Mouse (Mus musculus) limb, embryonic 10.5 days (tissue): ENCODE data around the gene Fgf22. TPM values are rescaled to one million over a fixed set of nuclear protein-coding genes. Genes with fewer than 3 reads are reported as not detected.
A peak's percentile ranks its signal among the peaks of the same experiment; 100 is the strongest.

ENCODE experiments used
- DNase-seq: peaks from one replicate; pipeline ENCODE4 v3.0.0-alpha.2; 2017; ENCODE audit warnings: low spot score
- H3K27ac ChIP-seq: fragments of 300-500 bp; sonication (generic); 2 replicates; pipeline ENCODE4 v1.5.1; 2016; ENCODE audit warnings: mild to moderate bottlenecking
- H3K27me3 ChIP-seq: fragments of 300-500 bp; sonication (generic); 2 replicates; pipeline ENCODE4 v1.6.1; 2016; ENCODE audit warnings: low read depth, mild to moderate bottlenecking; ENCODE audit not compliant: poor library complexity, severe bottlenecking
- H3K36me3 ChIP-seq: fragments of 300-500 bp; sonication (generic); 2 replicates; pipeline ENCODE4 v1.6.1; 2016; ENCODE audit warnings: mild to moderate bottlenecking, moderate library complexity
- H3K4me1 ChIP-seq: fragments of 300-500 bp; sonication (generic); 2 replicates; pipeline ENCODE4 v1.6.1; 2016
- H3K4me3 ChIP-seq: fragments of 300-500 bp; sonication (generic); 2 replicates; pipeline ENCODE4 v1.5.1; 2016; ENCODE audit warnings: mild to moderate bottlenecking, moderate library complexity
- H3K9me3 ChIP-seq: fragments of 300-500 bp; sonication (generic); replicated peaks from 2 replicates; pipeline ENCODE4 v1.6.1; 2016; ENCODE audit warnings: mild to moderate bottlenecking
- whole genome bisulfite sequencing: fragments of 180-500 bp; shearing (Covaris S2); methylation state at CpG from one replicate; pipeline ENCODE4 v1.1.7; 2016; 5-methylcytosine and 5-hydroxymethylcytosine counted together
- polyA plus RNA-seq: library from polyadenylated mRNA; unstranded; fragments of >200 nt; fragmentation: Nextera tagmentation; extraction: Ambion mirVana; gene quantifications from 2 replicates; pipeline ENCODE4 v1.2.1, GENCODE M21; 2016

The Fgf22 gene
- polyA plus RNA-seq: 0.28 and 0.65 TPM in 2 replicates

GRCm38 (mm10) chr10:79754856-79755516 lies at the start of gene Fgf22:
Fgf22 (plus strand) TSS chr10:79755076.
- WGBS: under 1% methylated on average over 36 of the region's 36 CpGs
- Histone ChIP-seq H3K4me1 (peaks cover 14% of the 10 kb centered on the region), H3K9me3 (no peaks in the 10 kb centered on the region), H3K36me3 (peaks cover 47% of the 10 kb centered on the region), H3K4me3 (peak within 1 kb of the TSS; percentile 49), H3K27me3 (no peaks in the 10 kb centered on the region), H3K27ac (peak within 1 kb of the TSS; percentile 25; the same call in 1 of the 2 replicates)
- peak; percentile 84 for DNase-seq

- no peak for DNase-seq
- Histone ChIP-seq H3K27me3 (no peaks in the 10 kb centered on the region), H3K4me3 (peak overlapping the region; percentile 86), H3K9me3 (no peaks in the 10 kb centered on the region), H3K4me1 (peaks cover 40% of the 10 kb centered on the region), H3K27ac (no peak overlapping the region; the same call in 1 of the 2 replicates), H3K36me3 (peaks cover 50% of the 10 kb centered on the region)
- 92% methylated on average over 5 of the region's 5 CpGs for WGBS
Observed at GRCm38 (mm10) chr10:79705951-79706350, 48.9 kb upstream of the Fgf22 start.

- no peak for DNase-seq
- Histone ChIP-seq H3K4me3 (peak overlapping the region; percentile 86), H3K27ac (no peak overlapping the region; the same call in 1 of the 2 replicates)
Observed at GRCm38 (mm10) chr10:79706406-79707094, 48.3 kb upstream of the Fgf22 start.

GRCm38 (mm10) chr10:79707162-79707561 lies 47.7 kb upstream of the Fgf22 start:
- Histone ChIP-seq H3K4me3 (peak overlapping the region; percentile 6; the same call in 1 of the 2 replicates), H3K9me3 (no peaks in the 10 kb centered on the region), H3K4me1 (peaks cover 32% of the 10 kb centered on the region), H3K27ac (no peak overlapping the region), H3K27me3 (no peaks in the 10 kb centered on the region), H3K36me3 (peaks cover 62% of the 10 kb centered on the region)
- no peak for DNase-seq
- WGBS: 79% methylated on average over 1 of the region's 1 CpGs

More at GRCm38 (mm10) chr10:79706406-79707094, 48.3 kb upstream of the Fgf22 start:
- WGBS: 80% methylated on average over 5 of the region's 5 CpGs
- H3K9me3 ChIP-seq: no peaks in the 10 kb centered on the region
- no peaks in the 10 kb centered on the region for H3K27me3 ChIP-seq
- H3K36me3 ChIP-seq: peaks cover 56% of the 10 kb centered on the region
- peaks cover 34% of the 10 kb centered on the region for H3K4me1 ChIP-seq

DNA sequence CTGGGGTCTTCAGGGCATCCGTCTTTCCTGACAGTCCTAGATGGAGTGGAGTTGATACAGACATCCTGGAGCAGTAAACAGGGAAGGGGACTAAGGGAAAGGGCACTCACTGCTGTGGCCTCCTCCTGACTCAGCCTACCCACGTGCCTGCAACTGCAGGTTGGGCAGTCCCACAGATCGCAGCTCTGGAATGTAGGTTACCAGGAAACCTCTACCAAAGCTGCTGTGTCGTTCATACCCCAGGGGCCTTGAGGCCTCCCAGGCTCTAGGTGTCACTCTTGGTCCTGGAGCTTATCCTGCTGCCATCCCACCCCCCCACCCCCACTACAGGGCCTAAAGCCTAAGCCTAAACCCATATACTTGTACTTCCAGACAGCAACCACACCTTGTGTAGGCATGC lies 47.1 kb upstream of the Fgf22 start:
- WGBS: 78% methylated on average over 4 of the region's 4 CpGs
- H3K36me3 ChIP-seq: peaks cover 68% of the 10 kb centered on the region
- no peaks in the 10 kb centered on the region for H3K9me3 ChIP-seq
- H3K27ac ChIP-seq: no peak overlapping the region
- no peak for DNase-seq
- H3K4me3 ChIP-seq: no peak overlapping the region
- no peaks in the 10 kb centered on the region for H3K27me3 ChIP-seq
- H3K4me1 ChIP-seq: peaks cover 32% of the 10 kb centered on the region

DNA sequence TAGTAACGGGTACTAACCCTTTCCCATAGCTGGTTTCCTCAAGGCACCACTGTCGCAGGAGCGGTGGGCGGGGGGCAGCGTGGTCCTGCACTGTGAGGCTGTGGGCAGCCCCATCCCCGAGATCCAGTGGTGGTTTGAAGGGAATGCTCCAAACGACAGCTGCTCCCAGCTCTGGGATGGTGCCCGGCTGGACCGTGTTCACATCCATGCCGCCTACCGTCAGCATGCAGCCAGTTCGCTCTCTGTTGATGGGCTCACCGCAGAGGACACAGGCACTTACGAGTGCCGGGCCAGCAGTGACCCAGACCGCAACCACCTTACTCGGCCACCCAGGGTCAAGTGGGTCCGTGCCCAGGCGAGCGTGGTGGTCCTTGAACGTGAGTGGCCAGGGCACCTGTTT lies 46.2 kb upstream of the Fgf22 start:
- no peak for DNase-seq
- H3K9me3 ChIP-seq: no peaks in the 10 kb centered on the region
- 92% methylated on average over 21 of the region's 21 CpGs for WGBS
- H3K27me3 ChIP-seq: peaks cover 6% of the 10 kb centered on the region
- H3K36me3 ChIP-seq: peaks cover 70% of the 10 kb centered on the region
- H3K27ac ChIP-seq: no peak overlapping the region
- H3K4me1 ChIP-seq: peaks cover 32% of the 10 kb centered on the region
- no peak overlapping the region for H3K4me3 ChIP-seq

GRCm38 (mm10) chr10:79709307-79709706 lies 45.6 kb upstream of the Fgf22 start:
- DNase-seq: no peak
- no peak overlapping the region for H3K27ac ChIP-seq
- H3K36me3 ChIP-seq: peaks cover 70% of the 10 kb centered on the region
- H3K4me3 ChIP-seq: no peak overlapping the region
- no peaks in the 10 kb centered on the region for H3K9me3 ChIP-seq
- H3K27me3 ChIP-seq: peaks cover 12% of the 10 kb centered on the region
- peaks cover 32% of the 10 kb centered on the region for H3K4me1 ChIP-seq
- WGBS: 80% methylated on average over 7 of the region's 7 CpGs

- H3K36me3 ChIP-seq: peaks cover 60% of the 10 kb centered on the region
- H3K4me3 ChIP-seq: no peak overlapping the region
- H3K9me3 ChIP-seq: no peaks in the 10 kb centered on the region
- H3K27ac ChIP-seq: no peak overlapping the region
- no peak for DNase-seq
- H3K4me1 ChIP-seq: peaks cover 21% of the 10 kb centered on the region
- WGBS: 96% methylated on average over 1 of the region's 1 CpGs
- H3K27me3 ChIP-seq: peaks cover 39% of the 10 kb centered on the region
Observed at GRCm38 (mm10) chr10:79712029-79712428, 42.8 kb upstream of the Fgf22 start.

GRCm38 (mm10) chr10:79712499-79713126 lies 42.3 kb upstream of the Fgf22 start:
- Histone ChIP-seq H3K36me3 (peaks cover 54% of the 10 kb centered on the region), H3K9me3 (no peaks in the 10 kb centered on the region), H3K27me3 (peaks cover 45% of the 10 kb centered on the region), H3K4me3 (no peak overlapping the region), H3K4me1 (peaks cover 21% of the 10 kb centered on the region), H3K27ac (no peak overlapping the region)
- 8% methylated on average over 6 of the region's 6 CpGs for WGBS
- DNase-seq: peak; percentile 86

GRCm38 (mm10) chr10:79713163-79713562 lies 41.7 kb upstream of the Fgf22 start:
- WGBS: 35% methylated on average over 1 of the region's 1 CpGs
- no peaks in the 10 kb centered on the region for H3K9me3 ChIP-seq
- peaks cover 19% of the 10 kb centered on the region for H3K4me1 ChIP-seq
- no peak overlapping the region for H3K4me3 ChIP-seq
- peaks cover 48% of the 10 kb centered on the region for H3K36me3 ChIP-seq
- no peak overlapping the region for H3K27ac ChIP-seq
- H3K27me3 ChIP-seq: peaks cover 50% of the 10 kb centered on the region
- DNase-seq: no peak

DNA sequence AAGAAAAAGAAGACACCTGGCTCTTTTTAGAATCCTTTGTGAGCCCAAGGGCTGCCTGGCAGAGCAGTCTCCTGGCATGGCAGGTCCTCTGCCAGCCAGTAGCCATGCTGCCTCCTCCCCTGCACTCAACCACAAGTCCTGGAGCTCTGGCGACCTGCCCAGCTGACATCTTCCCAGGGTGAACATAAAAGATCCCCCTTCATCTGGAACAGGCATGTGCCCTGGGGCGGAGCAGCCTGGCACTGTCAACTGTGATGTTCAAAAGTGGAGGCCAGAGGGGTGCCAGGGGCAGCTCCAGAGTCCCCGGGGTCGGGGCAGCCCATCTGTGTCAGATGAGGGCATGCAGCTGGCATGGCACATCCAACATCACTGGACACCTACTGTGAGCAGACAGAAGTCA lies 39.9 kb upstream of the Fgf22 start:
- WGBS: 74% methylated on average over 4 of the region's 4 CpGs

GRCm38 (mm10) chr10:79716254-79716987 lies 38.5 kb upstream of the Fgf22 start, which contains the start of gene Hcn2:
Hcn2 (plus strand) TSS chr10:79716634.
- peaks cover 16% of the 10 kb centered on the region for H3K36me3 ChIP-seq
- no peak within 1 kb of the TSS for H3K27ac ChIP-seq
- no peak for DNase-seq
- H3K4me3 ChIP-seq: peak within 1 kb of the TSS; percentile 61
- H3K27me3 ChIP-seq: peaks cover 80% of the 10 kb centered on the region
- 5% methylated on average over 79 of the region's 91 CpGs for WGBS
- H3K4me1 ChIP-seq: peaks cover 19% of the 10 kb centered on the region
- no peaks in the 10 kb centered on the region for H3K9me3 ChIP-seq

More for the DNA sequence above, 39.9 kb upstream of the Fgf22 start:
- Histone ChIP-seq H3K4me3 (no peak overlapping the region), H3K36me3 (peaks cover 30% of the 10 kb centered on the region), H3K4me1 (peaks cover 19% of the 10 kb centered on the region), H3K9me3 (no peaks in the 10 kb centered on the region), H3K27me3 (peaks cover 69% of the 10 kb centered on the region), H3K27ac (no peak overlapping the region)
- no peak for DNase-seq
